Mouse (Mus musculus): ENCODE results near the gene Dock8. TPM values are rescaled to one million over a fixed set of nuclear protein-coding genes. Genes with fewer than 3 reads are reported as not detected.

The Dock8 gene
- total RNA-seq, 2 experiments from 2014 or later = 2.8 to 5.3 TPM

GRCm38 (mm10) chr19:25057826-25058225 is 58.5 kb downstream of the Dock8 start:
- no peak for DNase-seq (ENCODE audit: extremely low spot score in 1 of 2, low spot score in 1 of 2)

GRCm38 (mm10) chr19:25059847-25060364 is 60.6 kb downstream of the Dock8 start:
- DNase-seq (ENCODE audit: extremely low spot score in 1 of 2, low spot score in 1 of 2) = no peak

GRCm38 (mm10) chr19:25060375-25060774 is 61.0 kb downstream of the Dock8 start:
- no peak for DNase-seq (ENCODE audit: extremely low spot score in 1 of 2, low spot score in 1 of 2)

GRCm38 (mm10) chr19:25062188-25062856 is 63.0 kb downstream of the Dock8 start:
- DNase-seq (ENCODE audit: extremely low spot score in 1 of 2, low spot score in 1 of 2) = no peak

- DNase-seq (ENCODE audit: extremely low spot score in 1 of 2, low spot score in 1 of 2) = no peak
Observed at GRCm38 (mm10) chr19:25062857-25063240, 63.5 kb downstream of the Dock8 start.

- DNase-seq (ENCODE audit: extremely low spot score in 1 of 2, low spot score in 1 of 2) = no peak
Observed at GRCm38 (mm10) chr19:25066229-25066628, 66.9 kb downstream of the Dock8 start.

- DNase-seq (ENCODE audit: extremely low spot score in 1 of 2, low spot score in 1 of 2) = no peak
Observed at GRCm38 (mm10) chr19:25068518-25068917, 69.2 kb downstream of the Dock8 start.

- DNase-seq (ENCODE audit: extremely low spot score in 1 of 2, low spot score in 1 of 2) = no peak
Observed at GRCm38 (mm10) chr19:25072521-25072920, 73.2 kb downstream of the Dock8 start.

- no peak for DNase-seq (ENCODE audit: extremely low spot score in 1 of 2, low spot score in 1 of 2)
Observed at GRCm38 (mm10) chr19:25074741-25075140, 75.4 kb downstream of the Dock8 start.

- no peak for DNase-seq (ENCODE audit: extremely low spot score in 1 of 2, low spot score in 1 of 2)
Observed at GRCm38 (mm10) chr19:25077636-25078035, 78.3 kb downstream of the Dock8 start.

GRCm38 (mm10) chr19:25078130-25078529 is 78.8 kb downstream of the Dock8 start:
- no peak for DNase-seq (ENCODE audit: extremely low spot score in 1 of 2, low spot score in 1 of 2)

GRCm38 (mm10) chr19:25080166-25080565 is 80.8 kb downstream of the Dock8 start:
- no peak for DNase-seq (ENCODE audit: extremely low spot score in 1 of 2, low spot score in 1 of 2)

GRCm38 (mm10) chr19:25082839-25083238 is 83.5 kb downstream of the Dock8 start:
- no peak for DNase-seq (ENCODE audit: extremely low spot score in 1 of 2, low spot score in 1 of 2)

- no peak for DNase-seq (ENCODE audit: extremely low spot score in 1 of 2, low spot score in 1 of 2)
Observed at GRCm38 (mm10) chr19:25087181-25087580, 87.8 kb downstream of the Dock8 start.

GRCm38 (mm10) chr19:25089746-25090145 is 90.4 kb downstream of the Dock8 start:
- no peak for DNase-seq (ENCODE audit: extremely low spot score in 1 of 2, low spot score in 1 of 2)

GRCm38 (mm10) chr19:25095135-25095534 is 95.8 kb downstream of the Dock8 start:
- no peak for DNase-seq (ENCODE audit: extremely low spot score in 1 of 2, low spot score in 1 of 2)

GRCm38 (mm10) chr19:25096316-25096715 is 97.0 kb downstream of the Dock8 start:
- DNase-seq (ENCODE audit: extremely low spot score in 1 of 2, low spot score in 1 of 2) = no peak

GRCm38 (mm10) chr19:25096986-25097385 is 97.7 kb downstream of the Dock8 start:
- no peak for DNase-seq (ENCODE audit: extremely low spot score in 1 of 2, low spot score in 1 of 2)

- no peak for DNase-seq (ENCODE audit: extremely low spot score in 1 of 2, low spot score in 1 of 2)
Observed at GRCm38 (mm10) chr19:25097506-25097905, 98.2 kb downstream of the Dock8 start.

GRCm38 (mm10) chr19:25097951-25098350 is 98.6 kb downstream of the Dock8 start:
- DNase-seq (ENCODE audit: extremely low spot score in 1 of 2, low spot score in 1 of 2) = no peak

- DNase-seq (ENCODE audit: extremely low spot score in 1 of 2, low spot score in 1 of 2) = no peak
Observed at GRCm38 (mm10) chr19:25098941-25099340, 99.6 kb downstream of the Dock8 start.

- no peak for DNase-seq (ENCODE audit: extremely low spot score in 1 of 2, low spot score in 1 of 2)
Observed at GRCm38 (mm10) chr19:25105682-25106081, 106.3 kb downstream of the Dock8 start.
